Mouse (Mus musculus): ENCODE results near the gene BC030870. TPM values are rescaled to one million over a fixed set of nuclear protein-coding genes. Genes with fewer than 3 reads are reported as not detected.

The BC030870 gene
- polyA plus RNA-seq, 1 experiment, result 3.6 TPM

GRCm38 (mm10) chr8:65080731-65081130 lies 48.6 kb downstream of the BC030870 start:
- Histone ChIP-seq H3K4me1 (ENCODE audit: control insufficient read depth, insufficient read depth, insufficient read length, low read length) (no peaks in the 10 kb centered on the region), H3K4me3 (ENCODE audit: low read depth, low read length) (no peak overlapping the region), H3K27me3 (ENCODE audit: control insufficient read depth, insufficient read depth, low read length) (no peaks in the 10 kb centered on the region), H3K27ac (ENCODE audit: insufficient read depth, low read depth, low read length) (no peak overlapping the region), H3K36me3 (ENCODE audit: control insufficient read depth, insufficient read depth, low read length) (peaks cover 5% of the 10 kb centered on the region; the same call in 1 of the 2 replicates)
- TF ChIP-seq CTCF (IDR thresholded peaks at IDR 0.05; ENCODE audit: extremely low read depth, insufficient read length, insufficient replicate concordance, low read depth, low read length) (no peak), POLR2A (IDR thresholded peaks at IDR 0.05; ENCODE audit: low read depth, low read length) (no peak)
- WGBS, result 71% methylated on average over 9 of the region's 9 CpGs

GRCm38 (mm10) chr8:65074733-65075132 lies 54.6 kb downstream of the BC030870 start, which contains the start of gene Gm10663:
Gene Gm10663 (plus strand): TSS chr8:65075033.
- H3K27ac ChIP-seq (ENCODE audit: insufficient read depth, low read depth, low read length), result no peak within 1 kb of the TSS
- H3K27me3 ChIP-seq (ENCODE audit: control insufficient read depth, insufficient read depth, low read length), result no peaks in the 10 kb centered on the region
- H3K36me3 ChIP-seq (ENCODE audit: control insufficient read depth, insufficient read depth, low read length), result no peaks in the 10 kb centered on the region
- no peaks in the 10 kb centered on the region for H3K4me1 ChIP-seq (ENCODE audit: control insufficient read depth, insufficient read depth, insufficient read length, low read length)
- WGBS, result 90% methylated on average over 2 of the region's 2 CpGs
- H3K4me3 ChIP-seq (ENCODE audit: low read depth, low read length), result no peak within 1 kb of the TSS
- TF ChIP-seq POLR2A (IDR thresholded peaks at IDR 0.05; ENCODE audit: low read depth, low read length) (no peak), CTCF (IDR thresholded peaks at IDR 0.05; ENCODE audit: extremely low read depth, insufficient read length, insufficient replicate concordance, low read depth, low read length) (no peak)

- TF ChIP-seq POLR2A (IDR thresholded peaks at IDR 0.05; ENCODE audit: low read depth, low read length), result no peak
- no peak for TF ChIP-seq CTCF (IDR thresholded peaks at IDR 0.05; ENCODE audit: extremely low read depth, insufficient read length, insufficient replicate concordance, low read depth, low read length)
- Histone ChIP-seq H3K27ac (ENCODE audit: insufficient read depth, low read depth, low read length) (no peak overlapping the region), H3K4me3 (ENCODE audit: low read depth, low read length) (no peak overlapping the region), H3K27me3 (ENCODE audit: control insufficient read depth, insufficient read depth, low read length) (no peaks in the 10 kb centered on the region), H3K4me1 (ENCODE audit: control insufficient read depth, insufficient read depth, insufficient read length, low read length) (no peaks in the 10 kb centered on the region), H3K36me3 (ENCODE audit: control insufficient read depth, insufficient read depth, low read length) (no peaks in the 10 kb centered on the region)
- 68% methylated on average over 4 of the region's 4 CpGs for WGBS
These were observed 58.4 kb downstream of the BC030870 start for GRCm38 (mm10) chr8:65070996-65071395.

GRCm38 (mm10) chr8:65068473-65068819 lies 60.9 kb downstream of the BC030870 start:
- Histone ChIP-seq H3K27me3 (ENCODE audit: control insufficient read depth, insufficient read depth, low read length) (no peaks in the 10 kb centered on the region), H3K27ac (ENCODE audit: insufficient read depth, low read depth, low read length) (no peak overlapping the region), H3K36me3 (ENCODE audit: control insufficient read depth, insufficient read depth, low read length) (no peaks in the 10 kb centered on the region), H3K4me1 (ENCODE audit: control insufficient read depth, insufficient read depth, insufficient read length, low read length) (no peaks in the 10 kb centered on the region), H3K4me3 (ENCODE audit: low read depth, low read length) (no peak overlapping the region)
- WGBS, result 93% methylated on average over 4 of the region's 4 CpGs
- no peak for TF ChIP-seq POLR2A (IDR thresholded peaks at IDR 0.05; ENCODE audit: low read depth, low read length)
- TF ChIP-seq CTCF (IDR thresholded peaks at IDR 0.05; ENCODE audit: extremely low read depth, insufficient read length, insufficient replicate concordance, low read depth, low read length), result no peak

- Histone ChIP-seq H3K36me3 (ENCODE audit: control insufficient read depth, insufficient read depth, low read length) (no peaks in the 10 kb centered on the region), H3K4me1 (ENCODE audit: control insufficient read depth, insufficient read depth, insufficient read length, low read length) (no peaks in the 10 kb centered on the region), H3K27ac (ENCODE audit: insufficient read depth, low read depth, low read length) (no peak overlapping the region), H3K4me3 (ENCODE audit: low read depth, low read length) (no peak overlapping the region), H3K27me3 (ENCODE audit: control insufficient read depth, insufficient read depth, low read length) (no peaks in the 10 kb centered on the region)
- TF ChIP-seq POLR2A (IDR thresholded peaks at IDR 0.05; ENCODE audit: low read depth, low read length) (no peak), CTCF (IDR thresholded peaks at IDR 0.05; ENCODE audit: extremely low read depth, insufficient read length, insufficient replicate concordance, low read depth, low read length) (no peak)
- 48% methylated on average over 10 of the region's 10 CpGs for WGBS
These were observed 61.5 kb downstream of the BC030870 start for GRCm38 (mm10) chr8:65067694-65068472.

- Histone ChIP-seq H3K4me3 (ENCODE audit: low read depth, low read length) (no peak overlapping the region), H3K36me3 (ENCODE audit: control insufficient read depth, insufficient read depth, low read length) (no peaks in the 10 kb centered on the region), H3K27me3 (ENCODE audit: control insufficient read depth, insufficient read depth, low read length) (no peaks in the 10 kb centered on the region), H3K27ac (ENCODE audit: insufficient read depth, low read depth, low read length) (no peak overlapping the region), H3K4me1 (ENCODE audit: control insufficient read depth, insufficient read depth, insufficient read length, low read length) (no peaks in the 10 kb centered on the region)
- no peak for TF ChIP-seq POLR2A (IDR thresholded peaks at IDR 0.05; ENCODE audit: low read depth, low read length)
- no peak for TF ChIP-seq CTCF (IDR thresholded peaks at IDR 0.05; ENCODE audit: extremely low read depth, insufficient read length, insufficient replicate concordance, low read depth, low read length)
- WGBS, result 92% methylated on average over 4 of the region's 4 CpGs
These were observed 62.3 kb downstream of the BC030870 start for GRCm38 (mm10) chr8:65067031-65067430.

- TF ChIP-seq POLR2A (IDR thresholded peaks at IDR 0.05; ENCODE audit: low read depth, low read length) (no peak), CTCF (IDR thresholded peaks at IDR 0.05; ENCODE audit: extremely low read depth, insufficient read length, insufficient replicate concordance, low read depth, low read length) (no peak)
- H3K36me3 ChIP-seq (ENCODE audit: control insufficient read depth, insufficient read depth, low read length), result no peaks in the 10 kb centered on the region
- no peak overlapping the region for H3K4me3 ChIP-seq (ENCODE audit: low read depth, low read length)
- WGBS, result 93% methylated on average over 3 of the region's 3 CpGs
- no peaks in the 10 kb centered on the region for H3K27me3 ChIP-seq (ENCODE audit: control insufficient read depth, insufficient read depth, low read length)
- no peaks in the 10 kb centered on the region for H3K4me1 ChIP-seq (ENCODE audit: control insufficient read depth, insufficient read depth, insufficient read length, low read length)
- no peak overlapping the region for H3K27ac ChIP-seq (ENCODE audit: insufficient read depth, low read depth, low read length)
These were observed 63.7 kb downstream of the BC030870 start for GRCm38 (mm10) chr8:65065622-65066021.

Data from small intestine, adult 2 months (tissue).